Mouse (Mus musculus) midbrain, embryonic 15.5 days (tissue): ENCODE data around the gene Immp2l. TPM values are rescaled to one million over a fixed set of nuclear protein-coding genes. Genes with fewer than 3 reads are reported as not detected.

Source experiments
- ATAC-seq: fragments of 200-750 bp; cut with Nextera tagmentation; replicated peaks from 2 replicates; pipeline ENCODE4 v1.8.0; 2017; ENCODE audit warnings: moderate TSS enrichment
- H3K27ac ChIP-seq: fragments of 300-500 bp; sonication (generic); 2 replicates; pipeline ENCODE4 v1.5.1; 2015; ENCODE audit warnings: mild to moderate bottlenecking, inconsistent platforms
- H3K27me3 ChIP-seq: fragments of 300-500 bp; sonication (generic); replicated peaks from 2 replicates; pipeline ENCODE4 v1.6.1; 2015; ENCODE audit warnings: inconsistent platforms
- H3K36me3 ChIP-seq: fragments of 300-500 bp; sonication (generic); replicated peaks from 2 replicates; pipeline ENCODE4 v1.6.1; 2015; ENCODE audit warnings: inconsistent platforms
- H3K4me1 ChIP-seq: fragments of 300-500 bp; sonication (generic); 2 replicates; pipeline ENCODE4 v1.6.1; 2015; ENCODE audit warnings: inconsistent platforms
- H3K4me2 ChIP-seq: fragments of 300-500 bp; sonication (generic); 2 replicates; pipeline ENCODE4 v1.6.1; 2015; ENCODE audit warnings: inconsistent platforms, mild to moderate bottlenecking, moderate library complexity
- H3K4me3 ChIP-seq: fragments of 300-500 bp; sonication (generic); 2 replicates; pipeline ENCODE4 v1.5.1; 2015; ENCODE audit warnings: mild to moderate bottlenecking, inconsistent platforms
- H3K9ac ChIP-seq: fragments of 300-500 bp; sonication (generic); 2 replicates; pipeline ENCODE4 v1.6.1; 2015; ENCODE audit warnings: mild to moderate bottlenecking, inconsistent platforms
- H3K9me3 ChIP-seq: fragments of 300-500 bp; sonication (generic); 2 replicates; pipeline ENCODE4 v1.6.1; 2016; ENCODE audit warnings: inconsistent platforms
- WGBS: fragments of 180-500 bp; shearing (Covaris S2); methylation state at CpG from one replicate; pipeline ENCODE4 v1.1.7; 2015; ENCODE audit warnings: mixed read lengths; 5-methylcytosine and 5-hydroxymethylcytosine counted together
- polyA plus RNA-seq: library from polyadenylated mRNA; unstranded; fragments of >200 nt; fragmentation: Nextera tagmentation; extraction: Ambion mirVana; gene quantifications from 2 replicates; pipeline ENCODE4 v1.2.1, GENCODE M21; 2015

The Immp2l gene
- polyA plus RNA-seq, 1 experiment from 2014 or later: 6.2 TPM

- Histone ChIP-seq H3K4me3 (no peak overlapping the region), H3K9me3 (no peaks in the 10 kb centered on the region), H3K4me1 (no peaks in the 10 kb centered on the region), H3K9ac (no peak overlapping the region), H3K27ac (no peak overlapping the region), H3K36me3 (no peaks in the 10 kb centered on the region), H3K27me3 (no peaks in the 10 kb centered on the region), H3K4me2 (no peak overlapping the region)
- 93% methylated on average over 2 of the region's 2 CpGs for WGBS
- ATAC-seq: no peak
Observed at GRCm38 (mm10) chr12:41710608-41711007, 686.7 kb downstream of the Immp2l start.

GRCm38 (mm10) chr12:41716946-41717345 lies 693.1 kb downstream of the Immp2l start:
- no peaks in the 10 kb centered on the region for H3K4me1 ChIP-seq
- 45% methylated on average over 1 of the region's 1 CpGs for WGBS
- no peaks in the 10 kb centered on the region for H3K27me3 ChIP-seq
- no peak overlapping the region for H3K4me2 ChIP-seq
- no peak for ATAC-seq
- H3K9me3 ChIP-seq: no peaks in the 10 kb centered on the region
- no peak overlapping the region for H3K4me3 ChIP-seq
- H3K27ac ChIP-seq: no peak overlapping the region
- H3K9ac ChIP-seq: no peak overlapping the region
- no peaks in the 10 kb centered on the region for H3K36me3 ChIP-seq

GRCm38 (mm10) chr12:41724585-41724984 lies 700.7 kb downstream of the Immp2l start:
- ATAC-seq: no peak
- Histone ChIP-seq H3K4me3 (no peak overlapping the region), H3K9ac (no peak overlapping the region), H3K4me2 (no peak overlapping the region), H3K9me3 (no peaks in the 10 kb centered on the region), H3K27ac (no peak overlapping the region), H3K27me3 (no peaks in the 10 kb centered on the region), H3K36me3 (no peaks in the 10 kb centered on the region), H3K4me1 (no peaks in the 10 kb centered on the region)
- 90% methylated on average over 2 of the region's 2 CpGs for WGBS

- Histone ChIP-seq H3K9me3 (no peaks in the 10 kb centered on the region), H3K4me3 (no peak overlapping the region), H3K4me1 (no peaks in the 10 kb centered on the region), H3K4me2 (no peak overlapping the region), H3K9ac (no peak overlapping the region), H3K36me3 (no peaks in the 10 kb centered on the region), H3K27ac (no peak overlapping the region), H3K27me3 (no peaks in the 10 kb centered on the region)
- ATAC-seq: 0 out of 2 replicates have a peak, but pooled peaks have one; percentile 42
- 70% methylated on average over 1 of the region's 1 CpGs for WGBS
Observed at GRCm38 (mm10) chr12:41726720-41727119, 702.8 kb downstream of the Immp2l start.

- ATAC-seq: peak; percentile 88
- WGBS: 20% methylated on average over 3 of the region's 3 CpGs
- Histone ChIP-seq H3K4me3 (no peak overlapping the region), H3K9me3 (no peaks in the 10 kb centered on the region), H3K4me1 (no peaks in the 10 kb centered on the region), H3K27ac (no peak overlapping the region), H3K4me2 (no peak overlapping the region), H3K36me3 (no peaks in the 10 kb centered on the region), H3K27me3 (no peaks in the 10 kb centered on the region), H3K9ac (no peak overlapping the region)
Observed at GRCm38 (mm10) chr12:41727221-41727620, 703.3 kb downstream of the Immp2l start.

GRCm38 (mm10) chr12:41727764-41728338 lies 704.0 kb downstream of the Immp2l start:
- Histone ChIP-seq H3K9me3 (no peaks in the 10 kb centered on the region), H3K36me3 (no peaks in the 10 kb centered on the region), H3K4me1 (no peaks in the 10 kb centered on the region), H3K27me3 (no peaks in the 10 kb centered on the region), H3K4me3 (no peak overlapping the region), H3K27ac (no peak overlapping the region), H3K9ac (no peak overlapping the region), H3K4me2 (no peak overlapping the region)
- WGBS: 77% methylated on average over 1 of the region's 1 CpGs
- ATAC-seq: 0 out of 2 replicates have a peak, but pooled peaks have one; percentile 9

- Histone ChIP-seq H3K4me1 (no peaks in the 10 kb centered on the region), H3K9ac (no peak overlapping the region), H3K36me3 (no peaks in the 10 kb centered on the region), H3K27me3 (no peaks in the 10 kb centered on the region), H3K4me3 (no peak overlapping the region), H3K9me3 (no peaks in the 10 kb centered on the region), H3K27ac (no peak overlapping the region), H3K4me2 (no peak overlapping the region)
- 89% methylated on average over 1 of the region's 1 CpGs for WGBS
- no peak for ATAC-seq
Observed at GRCm38 (mm10) chr12:41728467-41728866, 704.6 kb downstream of the Immp2l start.

GRCm38 (mm10) chr12:41729780-41730179 lies 705.9 kb downstream of the Immp2l start:
- WGBS: 97% methylated on average over 1 of the region's 1 CpGs
- no peaks in the 10 kb centered on the region for H3K4me1 ChIP-seq
- H3K4me2 ChIP-seq: no peak overlapping the region
- no peaks in the 10 kb centered on the region for H3K36me3 ChIP-seq
- no peak overlapping the region for H3K27ac ChIP-seq
- no peak overlapping the region for H3K4me3 ChIP-seq
- H3K9ac ChIP-seq: no peak overlapping the region
- H3K27me3 ChIP-seq: no peaks in the 10 kb centered on the region
- no peak for ATAC-seq
- H3K9me3 ChIP-seq: no peaks in the 10 kb centered on the region

- Histone ChIP-seq H3K4me2 (no peak overlapping the region), H3K9me3 (no peaks in the 10 kb centered on the region), H3K9ac (no peak overlapping the region), H3K27ac (no peak overlapping the region), H3K4me3 (no peak overlapping the region), H3K36me3 (no peaks in the 10 kb centered on the region), H3K27me3 (no peaks in the 10 kb centered on the region), H3K4me1 (no peaks in the 10 kb centered on the region)
- no peak for ATAC-seq
Observed at GRCm38 (mm10) chr12:41733168-41733567, 709.3 kb downstream of the Immp2l start.

GRCm38 (mm10) chr12:41742887-41743286 lies 719.0 kb downstream of the Immp2l start:
- WGBS: 70% methylated on average over 3 of the region's 3 CpGs
- no peaks in the 10 kb centered on the region for H3K4me1 ChIP-seq
- ATAC-seq: no peak
- no peak overlapping the region for H3K27ac ChIP-seq
- H3K27me3 ChIP-seq: no peaks in the 10 kb centered on the region
- no peak overlapping the region for H3K4me2 ChIP-seq
- H3K9me3 ChIP-seq: no peaks in the 10 kb centered on the region
- no peaks in the 10 kb centered on the region for H3K36me3 ChIP-seq
- H3K9ac ChIP-seq: no peak overlapping the region
- H3K4me3 ChIP-seq: no peak overlapping the region

GRCm38 (mm10) chr12:41763396-41763795 lies 739.5 kb downstream of the Immp2l start:
- no peaks in the 10 kb centered on the region for H3K9me3 ChIP-seq
- ATAC-seq: no peak
- no peak overlapping the region for H3K9ac ChIP-seq

GRCm38 (mm10) chr12:41773961-41774360 lies 750.1 kb downstream of the Immp2l start:
- Histone ChIP-seq H3K9ac (no peak overlapping the region), H3K27ac (no peak overlapping the region), H3K4me2 (no peak overlapping the region), H3K36me3 (no peaks in the 10 kb centered on the region), H3K4me3 (no peak overlapping the region), H3K4me1 (no peaks in the 10 kb centered on the region), H3K9me3 (no peaks in the 10 kb centered on the region), H3K27me3 (no peaks in the 10 kb centered on the region)
- WGBS: 51% methylated on average over 3 of the region's 3 CpGs
- ATAC-seq: no peak

More at GRCm38 (mm10) chr12:41763396-41763795, 739.5 kb downstream of the Immp2l start:
- no peaks in the 10 kb centered on the region for H3K27me3 ChIP-seq
- WGBS: 65% methylated on average over 3 of the region's 3 CpGs
- no peak overlapping the region for H3K4me2 ChIP-seq
- no peak overlapping the region for H3K27ac ChIP-seq
- no peaks in the 10 kb centered on the region for H3K36me3 ChIP-seq
- H3K4me1 ChIP-seq: no peaks in the 10 kb centered on the region
- H3K4me3 ChIP-seq: no peak overlapping the region

GRCm38 (mm10) chr12:41774623-41775323 lies 750.9 kb downstream of the Immp2l start:
- H3K9me3 ChIP-seq: no peaks in the 10 kb centered on the region
- H3K36me3 ChIP-seq: no peaks in the 10 kb centered on the region
- H3K27ac ChIP-seq: no peak overlapping the region
- ATAC-seq: 0 out of 2 replicates have a peak, but pooled peaks have one; percentile 39
- H3K4me2 ChIP-seq: no peak overlapping the region
- 78% methylated on average over 5 of the region's 5 CpGs for WGBS
- H3K9ac ChIP-seq: no peak overlapping the region
- no peaks in the 10 kb centered on the region for H3K27me3 ChIP-seq
- no peaks in the 10 kb centered on the region for H3K4me1 ChIP-seq
- H3K4me3 ChIP-seq: no peak overlapping the region
